Mouse (Mus musculus) liver, embryonic 14.5 days (tissue): ENCODE data around the gene Cog6.
"Not testable (repeated sequence)": the region's sequence is repeated elsewhere in the genome, so short reads cannot be mapped to it uniquely, and the experiment has no call there.

Experiments
- CTCF ChIP-seq: IDR thresholded peaks from 2 replicates; pipeline ENCODE4 v1.5.1; 2016; ENCODE audit warnings: antibody characterized with exemption, low read depth, control low read depth
- EP300 ChIP-seq: IDR thresholded peaks from 2 replicates; pipeline ENCODE4 v1.6.1; 2016; ENCODE audit warnings: antibody characterized with exemption, low read depth

DNA sequence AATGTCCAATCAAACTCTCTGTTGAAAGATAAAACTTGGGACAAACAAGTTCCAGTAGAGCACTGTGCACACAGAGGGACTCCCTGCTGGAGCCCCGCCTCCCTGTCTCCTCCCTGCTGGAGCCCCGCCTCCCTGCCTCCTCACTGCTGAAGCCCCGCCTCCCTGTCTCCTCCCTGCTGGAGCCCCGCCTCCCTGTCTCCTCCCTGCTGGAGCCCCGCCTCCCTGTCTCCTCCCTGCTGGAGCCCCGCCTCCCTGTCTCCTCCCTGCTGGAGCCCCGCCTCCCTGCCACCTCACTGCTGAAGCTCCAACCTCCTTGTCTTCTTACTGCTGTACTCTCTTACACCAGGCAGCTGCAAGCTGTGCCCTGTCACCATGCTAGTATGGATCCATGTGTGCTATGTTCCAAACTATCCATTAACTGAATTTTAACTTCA lies 31.5 kb downstream of the Cog6 start:
- TF ChIP-seq CTCF, EP300: not testable (repeated sequence)
